Mouse (Mus musculus) cerebellum, adult 2 months (tissue): ENCODE measurements around the gene Zfp277.

Experiments
- CTCF ChIP-seq: fragments of 200-500 bp; IDR thresholded peaks from 2 replicates; pipeline ENCODE4 v1.5.1; 2011; ENCODE audit warnings: low read depth, mild to moderate bottlenecking, control low read depth, low read length, moderate library complexity, borderline replicate concordance; ENCODE audit not compliant: insufficient read depth
- POLR2A ChIP-seq: fragments of 200-500 bp; IDR thresholded peaks from 2 replicates; pipeline ENCODE4 v1.6.1; 2011; ENCODE audit warnings: low read length, control low read depth, borderline replicate concordance; ENCODE audit not compliant: insufficient read depth

GRCm38 (mm10) chr12:40391262-40391661 lies 54.4 kb downstream of the Zfp277 start:
- TF ChIP-seq CTCF, result no peak
- no peak for TF ChIP-seq POLR2A
